Mouse (Mus musculus) bone marrow, adult 2 months (tissue): Measurements from ENCODE around the gene Krt6a. TPM values are rescaled to one million over a fixed set of nuclear protein-coding genes. Genes with fewer than 3 reads are reported as not detected.
"Not testable (repeated sequence)": the region's sequence is repeated elsewhere in the genome, so short reads cannot be mapped to it uniquely, and the experiment has no call there.

Source experiments
- H3K27ac ChIP-seq: fragments of 200-500 bp; 2 replicates; pipeline ENCODE4 v1.5.1; 2012; ENCODE audit warnings: low read depth, mild to moderate bottlenecking, control low read depth, inconsistent platforms, low read length; ENCODE audit not compliant: control insufficient read depth, poor library complexity, insufficient read depth
- H3K4me1 ChIP-seq: fragments of 200-500 bp; 2 replicates; pipeline ENCODE4 v1.6.1; 2011; ENCODE audit warnings: low read length; ENCODE audit not compliant: control insufficient read depth, insufficient read depth
- H3K4me3 ChIP-seq: fragments of 200-500 bp; replicated peaks from 2 replicates; pipeline ENCODE3; 2011; ENCODE audit warnings: mild to moderate bottlenecking, low read depth, low read length, control low read depth; ENCODE audit not compliant: control insufficient read depth
- CTCF ChIP-seq: fragments of 200-500 bp; IDR thresholded peaks from 2 replicates; pipeline ENCODE4 v1.5.1; 2011; ENCODE audit warnings: low read length, control low read depth; ENCODE audit not compliant: control insufficient read depth, insufficient read depth
- POLR2A ChIP-seq: fragments of 200-500 bp; IDR thresholded peaks from 2 replicates; pipeline ENCODE4 v1.6.1; 2011; ENCODE audit warnings: low read depth, mild to moderate bottlenecking, control low read depth, low read length, borderline replicate concordance; ENCODE audit not compliant: control insufficient read depth
- WGBS: fragments of 180-500 bp; shearing (Covaris S2); methylation state at CpG from one replicate; pipeline ENCODE4 v1.1.7; 2018; 5-methylcytosine and 5-hydroxymethylcytosine counted together
- polyA plus RNA-seq: library from polyadenylated mRNA; stranded (reverse); fragments of >200 nt; gene quantifications from 2 replicates; pipeline ENCODE4 v1.2.4, GENCODE M21; 2011; ENCODE audit warnings: low replicate concordance; ENCODE audit not compliant: missing spikeins, insufficient read depth, insufficient read length

Krt6a gene
- polyA plus RNA-seq, 1 experiment = not detected

DNA sequence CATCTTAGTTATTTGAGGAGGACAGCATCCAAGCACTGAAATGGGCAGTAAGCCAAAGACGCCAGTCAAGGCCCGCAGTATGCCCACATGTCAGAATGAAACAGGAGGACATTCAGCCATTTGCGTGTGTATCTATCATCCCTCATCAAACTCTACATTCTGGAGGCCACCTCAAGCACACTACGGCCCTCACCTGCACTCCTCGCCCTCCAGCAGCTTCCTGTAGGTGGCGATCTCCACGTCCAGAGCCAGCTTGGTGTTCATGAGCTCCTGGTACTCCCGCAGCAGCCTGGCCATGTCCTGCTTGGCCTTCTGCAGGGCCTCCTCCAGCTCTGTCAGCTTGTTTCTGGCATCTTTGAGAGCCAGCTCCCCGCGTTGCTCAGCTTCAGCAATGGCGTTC is 14.6 kb upstream of the Krt6a start:
- TF ChIP-seq CTCF (no peak), POLR2A (no peak)
- Histone ChIP-seq H3K4me3 (no peak overlapping the region), H3K27ac (no peak overlapping the region), H3K4me1 (no peaks in the 10 kb centered on the region)
- 58% methylated on average over 11 of the region's 11 CpGs for WGBS

DNA sequence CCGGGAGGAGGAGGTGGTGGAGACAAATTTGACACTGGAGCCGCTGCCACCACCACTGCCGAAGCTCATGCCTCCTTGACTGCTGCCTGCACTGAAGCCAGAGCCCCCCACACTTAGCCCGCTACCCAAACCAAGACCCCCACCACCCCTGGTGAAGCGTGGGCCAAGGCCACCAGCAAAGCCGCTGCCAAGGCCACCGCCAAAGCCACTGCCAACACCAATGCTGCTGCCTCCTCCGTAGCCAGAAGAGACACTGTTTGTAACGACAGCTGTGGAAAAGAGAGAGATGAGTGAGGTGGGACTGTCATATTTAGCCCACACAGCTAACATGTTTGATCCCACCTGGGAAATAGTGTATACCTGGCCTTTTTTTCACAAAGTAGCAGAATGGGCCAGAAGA is 13.3 kb upstream of the Krt6a start:
- WGBS = 82% methylated on average over 9 of the region's 9 CpGs
- TF ChIP-seq CTCF (no peak), POLR2A (no peak)
- Histone ChIP-seq H3K27ac (no peak overlapping the region), H3K4me1 (no peaks in the 10 kb centered on the region), H3K4me3 (no peak overlapping the region)

DNA sequence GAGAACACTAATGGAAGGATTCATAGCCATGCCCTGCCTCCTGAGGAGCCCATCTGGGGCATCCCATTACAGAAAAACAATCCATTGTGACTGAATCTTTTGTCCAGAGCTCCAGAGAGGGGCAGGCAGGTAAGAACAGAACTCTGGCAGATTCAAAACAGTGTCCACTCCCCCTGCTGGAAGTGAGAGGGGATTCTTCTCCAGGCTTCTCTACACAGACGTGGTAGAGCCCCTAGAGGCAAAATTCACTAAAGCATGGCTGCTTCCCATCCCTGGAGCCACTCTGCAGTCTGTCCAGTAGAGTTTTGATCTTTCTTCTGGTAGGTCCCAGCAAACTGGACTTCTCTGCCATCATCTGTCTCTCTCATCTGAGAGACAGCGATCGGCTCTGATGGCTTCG is 10.0 kb upstream of the Krt6a start:
- no peak for TF ChIP-seq POLR2A
- TF ChIP-seq CTCF = no peak
- 62% methylated on average over 4 of the region's 4 CpGs for whole genome bisulfite sequencing

DNA sequence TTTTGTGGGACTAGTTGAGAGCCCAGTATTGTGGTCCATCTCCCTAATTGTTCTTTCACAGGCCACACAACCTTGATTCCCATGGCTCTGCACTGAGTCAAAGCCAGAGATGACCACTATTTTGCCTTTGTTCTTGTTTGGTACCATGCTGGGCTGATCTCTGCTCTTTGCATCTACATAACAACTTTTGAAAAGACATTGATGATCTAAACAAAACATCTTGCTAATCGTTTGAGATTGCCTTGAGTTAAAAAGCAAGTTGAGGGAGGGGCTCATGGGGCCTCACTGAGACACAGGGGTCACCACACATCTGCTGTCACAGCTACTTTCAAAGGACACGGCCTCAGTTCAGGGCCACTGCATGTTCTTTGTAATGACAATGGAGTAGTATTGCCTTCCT is 8.3 kb upstream of the Krt6a start:
- H3K4me3 ChIP-seq = no peak overlapping the region
- TF ChIP-seq CTCF (no peak), POLR2A (no peak)
- no peak overlapping the region for H3K27ac ChIP-seq
- 51% methylated on average over 2 of the region's 2 CpGs for WGBS
- H3K4me1 ChIP-seq = no peaks in the 10 kb centered on the region

More for the DNA sequence above, 10.0 kb upstream of the Krt6a start:
- Histone ChIP-seq H3K4me3 (no peak overlapping the region), H3K4me1 (no peaks in the 10 kb centered on the region), H3K27ac (no peak overlapping the region)

DNA sequence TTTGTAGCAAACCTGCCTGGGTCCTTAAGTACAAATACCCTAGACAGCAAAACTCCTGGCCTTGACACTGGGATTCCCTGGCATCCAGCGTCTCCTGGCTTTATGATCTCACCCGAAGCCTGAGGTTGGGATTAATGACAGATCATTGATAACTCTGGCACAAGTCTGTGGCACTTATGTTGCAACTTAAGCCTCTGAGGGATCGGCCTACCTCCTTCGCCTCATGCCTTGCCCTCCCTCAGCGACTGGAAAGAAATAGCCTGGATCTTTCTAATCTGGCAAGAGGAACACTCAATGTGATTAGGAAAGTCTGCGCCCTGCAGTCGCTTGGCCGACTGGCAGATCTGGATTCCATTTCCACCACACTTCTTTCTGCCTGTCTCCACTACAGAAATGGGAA is 5.8 kb upstream of the Krt6a start:
- H3K4me1 ChIP-seq = no peaks in the 10 kb centered on the region
- no peak for TF ChIP-seq CTCF
- no peak for TF ChIP-seq POLR2A
- no peak overlapping the region for H3K27ac ChIP-seq
- H3K4me3 ChIP-seq = no peak overlapping the region
- WGBS = 76% methylated on average over 8 of the region's 8 CpGs

DNA sequence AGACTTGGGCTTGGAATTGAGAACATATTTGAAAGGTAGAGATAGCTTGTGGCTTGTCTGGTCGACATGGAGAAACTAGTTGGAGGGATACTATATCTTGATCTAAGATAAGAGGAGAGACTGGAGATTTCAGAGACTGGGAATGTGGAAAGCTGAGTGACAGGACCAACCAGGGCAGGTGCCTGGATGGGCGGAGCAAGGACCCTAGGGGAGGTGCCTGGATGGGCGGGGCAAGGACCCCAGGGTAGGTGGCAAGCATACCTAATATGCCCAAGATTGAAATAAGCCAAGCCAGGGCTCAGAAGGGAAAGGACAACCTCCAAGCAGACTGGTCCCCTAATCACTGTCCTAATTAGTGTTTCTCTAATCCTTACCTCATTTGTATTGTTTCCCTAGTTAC is 5.1 kb upstream of the Krt6a start:
- no peak overlapping the region for H3K27ac ChIP-seq
- TF ChIP-seq POLR2A (no peak), CTCF (no peak)
- no peak overlapping the region for H3K4me3 ChIP-seq
- WGBS = 46% methylated on average over 3 of the region's 3 CpGs
- H3K4me1 ChIP-seq = no peaks in the 10 kb centered on the region

DNA sequence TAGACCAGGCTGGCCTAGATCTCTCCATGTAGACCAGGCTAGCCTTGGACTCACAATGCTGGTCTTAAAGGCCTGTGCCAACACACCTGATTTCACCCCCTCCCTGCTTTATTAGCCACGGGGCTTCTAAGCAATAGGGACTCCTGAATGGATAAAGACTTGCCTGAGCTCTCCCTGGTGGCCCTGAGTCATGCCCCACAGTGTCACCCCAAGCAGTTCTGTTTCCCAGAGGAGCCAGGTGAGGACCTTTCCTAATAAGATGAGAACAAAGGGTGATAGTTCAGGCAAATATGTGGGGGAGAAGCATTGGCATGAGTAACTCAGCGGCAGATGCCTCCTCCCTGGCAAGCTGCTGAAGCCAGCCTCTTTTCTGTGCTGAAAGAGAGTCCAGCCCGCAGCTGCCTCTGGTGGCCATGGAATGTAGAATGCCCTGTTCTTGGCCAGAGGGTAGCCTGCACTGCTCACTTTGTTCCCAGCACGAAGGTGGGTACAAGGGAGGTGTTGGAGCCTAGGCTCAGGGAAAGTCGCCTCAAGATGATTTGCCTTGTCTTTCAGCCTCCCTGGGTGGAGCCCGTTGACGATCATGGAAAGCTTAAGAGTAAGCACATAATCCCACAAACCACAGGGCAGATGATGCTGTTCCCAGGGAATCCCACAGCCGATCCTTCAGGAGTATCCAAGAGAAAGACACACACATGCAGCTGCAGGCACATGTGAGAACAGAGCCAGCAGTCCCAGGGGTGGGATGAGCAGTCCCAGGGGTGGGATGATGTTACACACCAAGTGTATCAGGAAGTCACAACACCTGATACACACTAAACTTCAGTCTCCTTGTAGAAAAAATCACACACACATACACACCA is 3.5 kb upstream of the Krt6a start:
- Histone ChIP-seq H3K4me1 (no peaks in the 10 kb centered on the region), H3K4me3 (no peak overlapping the region), H3K27ac (no peak overlapping the region)
- no peak for TF ChIP-seq CTCF
- no peak for TF ChIP-seq POLR2A
- WGBS = 68% methylated on average over 8 of the region's 8 CpGs

DNA sequence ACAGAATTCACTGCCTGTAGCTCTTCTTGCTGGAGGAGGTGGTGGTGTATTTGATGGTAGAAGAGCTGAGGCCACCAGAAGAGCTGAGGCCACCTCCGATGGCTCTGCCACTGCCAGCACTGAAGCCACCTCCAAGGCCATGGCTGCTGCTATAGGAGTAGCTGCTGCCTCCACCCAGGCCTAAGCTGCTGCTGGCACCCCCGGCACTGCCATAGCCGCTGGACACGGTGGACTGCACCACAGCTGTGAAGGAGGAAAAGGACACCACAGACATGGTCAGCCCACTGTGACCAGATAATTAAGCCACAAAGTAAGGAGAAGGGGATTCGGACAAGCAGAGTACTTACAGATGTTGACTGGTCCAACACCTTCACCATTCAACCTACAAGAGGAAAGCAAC is 3.6 kb downstream of the Krt6a start:
- H3K27ac ChIP-seq, H3K4me3 ChIP-seq, H3K4me1 ChIP-seq: not testable (repeated sequence)
- 85% methylated on average over 5 of the region's 5 CpGs for WGBS

DNA sequence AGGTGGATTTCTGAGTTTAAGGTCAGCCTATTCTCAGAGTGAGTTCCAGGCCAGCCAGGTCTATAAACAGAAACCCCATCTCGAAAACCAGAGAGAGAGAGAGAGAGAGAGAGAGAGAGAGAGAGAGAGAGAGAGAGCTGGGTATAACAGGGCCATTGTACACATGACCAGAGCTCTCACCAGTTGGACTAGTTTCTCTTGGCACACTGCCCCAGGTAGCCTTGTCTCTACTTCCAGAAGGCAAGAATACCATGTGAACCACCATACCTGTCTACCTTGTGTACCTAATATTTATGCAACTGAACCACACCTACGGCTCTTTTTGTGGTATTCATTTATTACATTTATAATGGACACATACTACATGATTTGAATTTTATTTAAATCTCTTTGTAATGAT is 5.9 kb downstream of the Krt6a start:
- TF ChIP-seq CTCF (no peak), POLR2A (no peak)
- 54% methylated on average over 2 of the region's 2 CpGs for WGBS
- Histone ChIP-seq H3K27ac (no peak overlapping the region), H3K4me3 (no peak overlapping the region), H3K4me1 (no peaks in the 10 kb centered on the region)
